Mouse (Mus musculus) large intestine, adult 2 months (tissue): ENCODE measurements around the gene Rxra. TPM values are rescaled to one million over a fixed set of nuclear protein-coding genes. Genes with fewer than 3 reads are reported as not detected.

Experiments used
- DNase-seq: peaks from one replicate; pipeline ENCODE4 v3.0.0-alpha.2; 2012; ENCODE audit warnings: low read depth, low spot score
- whole genome bisulfite sequencing: fragments of 180-500 bp; shearing (Covaris S2); methylation state at CpG from one replicate; pipeline ENCODE4 v1.1.7; 2018; 5-methylcytosine and 5-hydroxymethylcytosine counted together
- polyA plus RNA-seq: library from polyadenylated mRNA; depleted of rRNA; stranded (reverse); fragments of >200 nt; gene quantifications from 2 replicates; pipeline ENCODE4 v1.2.3, GENCODE M21; 2012

Rxra gene
- polyA plus RNA-seq, 1 experiment, result 54.6 TPM

- 72% methylated on average over 4 of the region's 4 CpGs for WGBS
- no peak for DNase-seq
These were observed 9.5 kb upstream of the Rxra start for GRCm38 (mm10) chr2:27666719-27667118.

- no peak for DNase-seq
- WGBS, result 59% methylated on average over 4 of the region's 4 CpGs
These were observed 8.6 kb upstream of the Rxra start for GRCm38 (mm10) chr2:27667677-27668076.

- no peak for DNase-seq
- WGBS, result 64% methylated on average over 5 of the region's 5 CpGs
These were observed 5.5 kb upstream of the Rxra start for GRCm38 (mm10) chr2:27670746-27671145.

GRCm38 (mm10) chr2:27671633-27672091 is 4.6 kb upstream of the Rxra start:
- 5% methylated on average over 3 of the region's 3 CpGs for WGBS
- DNase-seq, result peak; percentile 69

GRCm38 (mm10) chr2:27676478-27677325 is 462 bp downstream of the Rxra start:
- WGBS, result 8% methylated on average over 85 of the region's 106 CpGs
- DNase-seq, result no peak

GRCm38 (mm10) chr2:27677411-27678310 is 1.4 kb downstream of the Rxra start:
- 1% methylated on average over 77 of the region's 77 CpGs for WGBS
- DNase-seq, result no peak

GRCm38 (mm10) chr2:27678331-27678730 is 2.1 kb downstream of the Rxra start:
- DNase-seq, result no peak
- 37% methylated on average over 4 of the region's 4 CpGs for WGBS

GRCm38 (mm10) chr2:27678836-27679480 is 2.7 kb downstream of the Rxra start:
- WGBS, result 42% methylated on average over 7 of the region's 7 CpGs

GRCm38 (mm10) chr2:27679621-27680025 is 3.4 kb downstream of the Rxra start:
- DNase-seq, result no peak
- 13% methylated on average over 3 of the region's 3 CpGs for WGBS

More at GRCm38 (mm10) chr2:27678836-27679480, 2.7 kb downstream of the Rxra start:
- no peak for DNase-seq

GRCm38 (mm10) chr2:27680058-27680457 is 3.8 kb downstream of the Rxra start:
- 23% methylated on average over 6 of the region's 6 CpGs for WGBS

GRCm38 (mm10) chr2:27680595-27680994 is 4.4 kb downstream of the Rxra start:
- no peak for DNase-seq
- WGBS, result 79% methylated on average over 4 of the region's 4 CpGs

More at GRCm38 (mm10) chr2:27680058-27680457, 3.8 kb downstream of the Rxra start:
- no peak for DNase-seq

- DNase-seq, result no peak
- WGBS, result 55% methylated on average over 4 of the region's 4 CpGs
These were observed 5.2 kb downstream of the Rxra start for GRCm38 (mm10) chr2:27681426-27681825.

GRCm38 (mm10) chr2:27682096-27682495 is 5.9 kb downstream of the Rxra start:
- no peak for DNase-seq

GRCm38 (mm10) chr2:27684017-27684657 is 7.9 kb downstream of the Rxra start:
- 41% methylated on average over 11 of the region's 11 CpGs for WGBS
- DNase-seq, result no peak

More at GRCm38 (mm10) chr2:27682096-27682495, 5.9 kb downstream of the Rxra start:
- WGBS, result 61% methylated on average over 5 of the region's 5 CpGs

GRCm38 (mm10) chr2:27685917-27686316 is 9.7 kb downstream of the Rxra start:
- no peak for DNase-seq
- WGBS, result 76% methylated on average over 4 of the region's 4 CpGs

- DNase-seq, result no peak
- WGBS, result 55% methylated on average over 2 of the region's 2 CpGs
These were observed 10.1 kb downstream of the Rxra start for GRCm38 (mm10) chr2:27686335-27686734.

GRCm38 (mm10) chr2:27687041-27687440 is 10.8 kb downstream of the Rxra start:
- 70% methylated on average over 1 of the region's 1 CpGs for WGBS
- no peak for DNase-seq

- 67% methylated on average over 5 of the region's 5 CpGs for WGBS
- no peak for DNase-seq
These were observed 11.7 kb downstream of the Rxra start for GRCm38 (mm10) chr2:27687973-27688372.

- no peak for DNase-seq
These were observed 14.5 kb downstream of the Rxra start for GRCm38 (mm10) chr2:27690714-27691113.

More at GRCm38 (mm10) chr2:27690714-27691113, 14.5 kb downstream of the Rxra start:
- WGBS, result 55% methylated on average over 5 of the region's 5 CpGs
